Mouse (Mus musculus) CD4-positive helper T cell, adult 2 months (primary cell): ENCODE measurements around the gene Tmem108.
"Not testable (repeated sequence)": the region's sequence is repeated elsewhere in the genome, so short reads cannot be mapped to it uniquely, and the experiment has no call there.

Source experiments
- DNase-seq: peaks from one replicate; pipeline ENCODE4 v3.0.0-alpha.2; 2012; ENCODE audit warnings: low read depth, missing footprints, low spot score

Tmem108 gene

DNA sequence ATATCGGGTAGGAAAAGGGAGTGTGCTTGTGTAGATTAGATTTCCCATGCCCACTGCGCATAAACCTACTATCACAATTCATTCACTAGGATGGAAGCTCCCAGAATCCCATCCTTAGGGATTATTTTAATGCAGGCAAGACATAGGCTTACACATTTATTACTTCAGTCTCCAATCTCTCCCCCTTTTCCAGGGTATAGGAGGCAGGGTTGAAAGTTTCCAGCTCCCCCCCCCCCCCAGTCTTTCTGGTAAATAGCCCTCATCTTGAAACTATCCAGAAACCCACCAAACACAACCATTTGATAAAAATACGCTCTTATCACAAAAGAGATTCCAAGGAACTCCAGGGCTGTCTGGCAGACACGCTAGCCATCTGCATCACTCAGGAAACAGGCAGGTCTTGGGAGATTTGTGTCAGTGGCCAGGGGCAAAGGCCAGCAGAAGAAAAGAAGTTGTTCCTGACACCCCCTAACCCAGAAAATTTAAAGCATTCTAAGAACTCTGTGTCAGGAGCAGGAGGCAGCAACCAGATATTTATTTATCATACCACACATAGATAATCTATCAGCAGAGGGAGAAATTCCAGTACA is 79.8 kb downstream of the Tmem108 start:
- no peak for DNase-seq

DNA sequence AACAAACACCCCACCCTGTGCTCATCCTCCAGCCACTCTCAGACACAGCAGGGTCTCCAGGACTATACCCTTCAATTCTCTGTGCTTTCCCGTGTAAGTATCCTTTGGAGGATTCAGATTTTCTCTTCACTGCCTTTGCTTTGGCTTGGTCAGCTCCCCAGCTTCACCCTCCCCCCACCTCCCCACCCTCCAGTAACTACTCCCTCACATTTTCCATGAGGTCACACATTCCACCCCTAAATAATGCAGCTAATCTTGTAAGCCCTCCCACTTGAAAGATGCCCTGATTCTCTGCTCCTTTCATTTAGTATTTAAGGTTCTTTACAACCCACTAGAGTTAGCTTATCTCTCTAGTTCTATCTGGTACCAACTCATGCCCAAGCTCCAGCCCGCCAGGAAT is 82.4 kb downstream of the Tmem108 start:
- no peak for DNase-seq

GRCm38 (mm10) chr9:103678531-103679060 is 83.0 kb downstream of the Tmem108 start:
- no peak for DNase-seq

DNA sequence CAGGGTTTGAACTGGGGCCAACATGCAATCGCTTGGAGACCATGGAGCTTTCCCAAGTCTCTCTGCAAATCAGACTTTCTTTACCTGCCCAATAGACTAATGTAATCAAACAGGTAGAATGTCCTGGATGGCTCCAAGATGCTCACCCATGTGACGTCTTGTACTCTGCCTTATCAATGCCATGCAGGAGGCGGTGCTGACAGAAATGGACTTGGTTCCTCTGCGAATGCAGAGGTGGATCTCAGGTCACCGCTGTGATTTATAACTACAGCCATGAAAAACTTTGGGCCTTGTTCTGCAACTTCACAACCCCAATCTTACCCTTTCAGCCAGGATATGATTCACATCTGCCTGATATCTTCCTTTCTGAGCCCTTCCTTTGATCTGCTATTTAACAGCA is 83.8 kb downstream of the Tmem108 start:
- DNase-seq: no peak

- no peak for DNase-seq
Observed at GRCm38 (mm10) chr9:103675721-103676480, 85.7 kb downstream of the Tmem108 start.

DNA sequence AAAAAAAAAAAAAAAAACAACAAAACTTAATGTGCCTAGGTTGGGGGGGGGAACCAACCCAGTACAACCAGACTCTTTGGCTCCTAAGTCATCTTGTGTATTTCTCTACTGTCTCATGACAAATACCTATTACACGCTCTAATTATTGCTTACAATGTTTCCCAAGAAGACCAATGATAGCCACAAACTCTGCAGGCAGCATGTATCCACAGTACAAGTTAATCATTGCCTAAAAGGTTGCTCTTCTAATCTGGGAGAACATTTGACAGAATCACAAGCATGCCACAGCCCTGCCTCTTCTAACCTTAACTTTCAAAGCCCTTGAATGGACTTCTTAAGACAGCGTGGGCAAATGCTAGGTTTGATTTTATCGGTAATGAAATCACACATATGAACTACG is 88.8 kb downstream of the Tmem108 start:
- DNase-seq: no peak

DNA sequence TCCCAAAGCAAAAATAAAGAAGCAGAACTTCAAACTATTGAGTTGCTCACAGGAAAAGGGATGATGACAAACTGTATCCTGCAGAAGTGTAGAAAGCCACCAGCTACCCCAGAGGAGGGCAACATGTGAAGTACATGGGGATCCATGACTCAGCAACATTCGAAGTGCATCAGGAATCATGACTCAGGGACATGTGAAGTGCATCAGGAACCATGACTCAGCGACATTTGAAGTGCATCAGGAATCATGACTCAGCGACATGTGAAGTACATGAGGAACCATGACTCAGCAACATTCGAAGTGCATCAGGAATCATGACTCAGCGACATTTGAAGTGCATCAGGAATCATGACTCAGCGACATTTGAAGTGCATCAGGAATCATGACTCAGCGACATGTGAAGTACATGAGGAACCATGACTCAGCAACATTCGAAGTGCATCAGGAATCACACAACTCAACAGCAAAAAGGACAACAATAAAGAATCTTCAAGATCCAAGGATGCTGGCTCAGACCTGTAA is 91.0 kb downstream of the Tmem108 start:
- not testable (repeated sequence) for DNase-seq

DNA sequence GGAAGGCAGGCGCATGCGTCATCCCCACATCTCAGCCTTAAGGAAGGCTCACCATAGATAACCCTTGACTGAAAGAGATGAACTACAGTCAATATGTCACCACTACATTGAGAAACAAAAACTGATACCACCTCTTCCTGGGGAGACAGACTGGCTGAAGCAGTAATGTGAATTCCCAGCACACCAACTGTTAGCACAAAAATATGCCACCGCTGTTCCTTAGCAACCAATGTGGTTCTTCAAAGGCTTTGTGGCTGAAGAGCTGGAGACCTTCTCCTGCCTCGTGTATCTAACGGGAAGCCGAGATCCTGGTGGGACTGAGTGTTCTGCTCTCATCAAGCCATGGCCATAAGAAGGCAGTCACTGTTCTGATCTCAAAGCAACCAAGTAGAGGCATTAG is 92.8 kb downstream of the Tmem108 start:
- DNase-seq: no peak

GRCm38 (mm10) chr9:103665817-103666216 is 95.8 kb downstream of the Tmem108 start:
- no peak for DNase-seq

DNA sequence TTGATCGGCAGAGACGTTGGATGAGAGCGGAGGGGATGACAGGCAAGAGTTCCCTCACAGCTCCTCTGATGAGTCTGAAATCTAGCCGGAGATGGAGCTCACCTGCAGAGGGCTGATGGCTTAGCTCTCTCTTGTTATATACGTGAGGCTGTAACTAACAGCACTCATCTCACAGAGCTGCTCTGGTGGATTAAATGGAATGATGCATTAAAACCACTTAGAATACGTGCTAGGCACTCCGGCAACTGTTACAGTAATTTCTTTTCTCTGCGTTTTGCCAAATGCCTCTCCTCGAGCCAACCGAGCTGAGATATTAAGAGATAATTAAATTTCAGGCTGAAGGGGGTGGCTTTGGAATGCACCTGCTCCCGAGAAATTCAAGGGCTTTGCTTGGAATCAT is 97.5 kb downstream of the Tmem108 start:
- DNase-seq: no peak

DNA sequence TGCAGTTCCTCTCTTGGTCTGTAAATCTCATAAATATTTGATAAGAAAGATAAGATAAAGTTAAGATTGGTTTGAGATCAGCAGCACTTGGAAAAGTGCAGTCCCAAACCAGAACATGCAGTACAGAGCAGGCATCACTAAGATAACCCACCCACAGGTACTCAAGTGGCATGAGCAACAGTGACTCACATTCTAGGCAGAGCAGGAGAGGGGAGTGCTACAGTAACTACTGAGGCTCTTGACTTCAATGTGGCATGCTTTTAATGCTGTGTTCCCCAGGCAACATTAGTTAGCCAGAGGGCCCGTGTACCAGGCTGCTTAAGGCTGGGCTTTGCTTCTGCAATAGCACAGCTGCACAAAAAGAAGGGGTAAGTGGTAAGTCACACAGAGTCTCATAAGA is 99.8 kb downstream of the Tmem108 start:
- DNase-seq: no peak

DNA sequence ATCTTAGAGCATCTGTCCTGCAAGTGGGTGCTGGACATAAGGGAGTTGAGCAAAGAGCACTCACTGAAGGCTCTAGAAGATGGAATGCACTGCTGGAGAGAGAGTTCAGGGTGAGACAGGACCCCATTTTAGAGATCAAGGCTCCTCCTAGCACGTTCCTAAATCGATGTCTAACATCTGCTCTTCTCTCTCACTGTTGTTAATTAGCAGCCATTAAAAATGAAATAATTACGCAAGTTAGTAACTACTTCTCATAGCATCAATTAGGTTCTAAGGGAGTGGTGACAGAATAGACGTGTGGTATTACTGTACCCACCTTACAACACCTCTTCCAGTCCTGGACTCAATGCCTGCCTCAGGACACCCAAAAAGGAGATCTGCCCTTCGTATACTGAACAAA is 103.7 kb downstream of the Tmem108 start:
- no peak for DNase-seq

DNA sequence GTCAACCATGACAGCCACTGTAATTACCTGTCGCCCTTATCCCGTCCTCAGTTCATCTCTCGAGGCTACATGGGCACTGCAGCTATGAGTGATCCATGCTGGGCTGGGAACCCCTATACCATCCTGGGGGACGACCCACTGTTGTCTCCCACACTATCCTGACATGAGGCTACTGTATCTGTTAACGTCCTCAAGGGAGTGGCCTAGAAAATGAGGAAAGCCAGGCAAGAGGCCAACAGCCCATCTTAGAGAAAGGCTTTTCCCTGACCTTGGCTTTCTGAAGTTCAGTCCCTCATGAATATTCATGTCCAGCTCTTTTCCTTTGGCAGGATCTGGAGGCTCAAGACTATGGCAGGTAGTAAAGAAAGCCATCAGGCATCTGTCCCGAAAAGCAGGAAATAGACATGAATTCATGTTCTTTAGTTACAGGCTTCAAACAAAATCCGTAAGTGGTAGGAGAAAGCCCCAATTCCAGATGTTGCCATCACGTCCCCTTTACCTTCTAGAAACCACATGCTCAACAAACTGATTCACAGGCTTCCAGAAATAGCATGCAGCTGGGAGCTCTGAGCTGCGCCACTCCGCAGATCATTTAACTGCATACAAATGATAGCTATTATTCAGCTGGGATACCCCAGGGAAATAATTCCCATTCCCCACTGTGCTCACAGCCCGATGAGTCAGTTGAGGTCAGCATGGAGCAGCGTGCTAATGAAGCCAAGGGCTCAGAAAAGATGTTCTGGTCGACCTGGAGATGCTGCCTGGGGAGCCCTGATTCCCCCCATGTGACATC is 104.3 kb downstream of the Tmem108 start:
- no peak for DNase-seq

GRCm38 (mm10) chr9:103653995-103654587 is 107.5 kb downstream of the Tmem108 start:
- DNase-seq: no peak

DNA sequence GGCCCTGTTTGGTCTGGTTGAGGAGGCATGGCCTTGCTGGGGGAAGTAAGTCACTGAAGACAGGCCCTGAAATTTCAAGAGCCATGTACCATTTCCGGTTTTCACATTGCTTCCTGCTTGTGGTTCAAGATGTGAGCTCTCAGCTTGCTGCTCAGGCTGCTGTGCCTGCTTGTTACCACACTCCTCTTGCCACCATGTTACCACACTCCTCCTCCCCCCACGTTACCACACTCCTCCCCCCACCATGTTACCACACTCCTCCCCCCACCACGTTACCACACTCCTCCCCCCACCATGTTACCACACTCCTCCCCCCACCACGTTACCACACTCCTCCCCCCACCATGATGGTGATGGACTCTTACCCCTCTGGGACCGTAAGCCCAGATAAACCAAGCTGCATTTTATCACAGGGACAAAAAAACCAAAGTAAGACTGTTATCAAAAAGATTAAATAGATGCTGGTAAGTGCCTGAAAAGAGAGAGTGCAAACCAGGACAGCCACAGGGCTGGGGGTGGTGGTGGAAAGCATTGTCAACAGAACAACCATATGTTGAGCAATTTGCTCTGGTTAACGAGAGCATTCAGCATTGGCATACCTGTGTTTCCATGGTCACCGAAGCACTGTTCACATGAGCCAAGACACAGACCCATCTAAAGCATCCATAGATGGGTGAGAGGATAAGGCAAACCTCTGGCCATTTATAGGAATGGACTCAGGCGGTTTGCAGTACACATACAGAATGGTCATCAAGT is 109.3 kb downstream of the Tmem108 start:
- DNase-seq: no peak

DNA sequence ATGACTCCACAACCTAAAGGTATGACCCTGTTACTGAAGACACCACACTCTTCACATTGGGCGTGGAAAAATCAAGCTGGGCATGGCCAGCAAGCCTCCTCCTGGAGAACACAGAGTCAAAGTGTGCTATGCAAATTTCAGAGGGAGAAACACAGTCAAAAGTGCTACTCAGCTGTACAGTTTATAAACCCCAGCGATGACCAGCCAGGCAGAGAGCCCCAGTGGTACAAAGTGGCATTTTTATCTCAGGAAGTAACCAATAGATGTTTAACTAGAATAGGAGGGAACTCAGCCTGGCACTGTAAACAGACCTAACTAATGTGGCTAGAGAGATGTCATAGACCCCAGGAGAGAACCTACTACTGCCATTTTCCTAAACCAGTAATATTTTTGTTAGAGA is 115.0 kb downstream of the Tmem108 start:
- no peak for DNase-seq

DNA sequence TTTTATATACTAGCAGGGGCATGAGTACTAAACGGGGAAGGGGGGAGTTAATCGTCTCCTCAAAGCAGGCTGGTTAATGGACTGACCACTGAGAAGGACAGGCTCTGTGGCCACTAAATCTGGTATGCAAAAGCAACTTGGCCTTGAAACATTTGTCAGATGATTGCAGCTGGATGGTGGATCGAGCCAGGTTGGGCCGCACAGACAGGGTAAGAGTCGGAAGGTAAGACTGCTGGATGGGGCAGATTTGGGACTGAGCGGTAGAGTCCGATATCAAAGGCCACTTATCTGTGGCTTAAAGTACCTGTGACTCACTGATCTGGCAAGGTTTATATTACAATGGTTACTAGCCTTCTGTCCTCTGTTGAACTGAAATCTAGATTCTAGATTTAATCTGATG is 115.9 kb downstream of the Tmem108 start:
- no peak for DNase-seq

DNA sequence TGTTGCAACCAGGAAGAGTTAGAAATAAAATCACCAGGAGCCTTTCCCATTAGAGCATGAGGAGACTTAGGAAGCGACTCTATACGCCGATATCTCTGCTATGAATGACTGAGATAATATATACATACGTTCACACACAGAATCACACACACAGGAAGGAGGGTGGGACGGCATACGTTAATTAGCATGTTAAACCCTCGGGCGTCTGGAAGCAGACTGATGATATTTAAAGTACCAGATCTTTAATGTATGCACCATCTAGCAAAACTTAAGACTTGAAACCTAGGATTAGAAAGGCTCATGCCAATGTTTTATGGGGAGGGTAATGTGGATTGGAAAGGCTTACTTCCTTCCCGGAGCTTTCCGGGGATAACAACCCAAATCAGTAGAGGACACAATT is 119.3 kb downstream of the Tmem108 start:
- no peak for DNase-seq

DNA sequence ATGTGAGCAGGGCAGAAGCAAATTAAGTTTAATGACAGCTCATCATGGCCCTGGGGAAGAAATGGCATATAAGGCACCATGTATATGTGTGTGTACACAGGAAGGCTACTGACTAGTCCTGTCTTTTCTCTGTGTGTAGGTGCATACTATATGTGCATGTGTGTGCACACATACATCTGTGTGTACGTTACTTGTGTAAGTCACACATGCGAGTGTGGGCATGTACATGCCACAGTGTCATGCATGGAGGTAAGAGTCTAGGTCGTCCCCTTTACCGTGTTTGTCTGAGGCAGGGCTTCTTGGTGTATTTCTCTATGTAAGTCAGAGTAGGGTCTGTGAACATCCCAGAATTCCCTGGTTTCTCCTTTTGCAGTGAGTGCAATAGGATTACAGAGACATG is 120.3 kb downstream of the Tmem108 start:
- DNase-seq: no peak

GRCm38 (mm10) chr9:103639413-103639812 is 122.2 kb downstream of the Tmem108 start:
- no peak for DNase-seq

DNA sequence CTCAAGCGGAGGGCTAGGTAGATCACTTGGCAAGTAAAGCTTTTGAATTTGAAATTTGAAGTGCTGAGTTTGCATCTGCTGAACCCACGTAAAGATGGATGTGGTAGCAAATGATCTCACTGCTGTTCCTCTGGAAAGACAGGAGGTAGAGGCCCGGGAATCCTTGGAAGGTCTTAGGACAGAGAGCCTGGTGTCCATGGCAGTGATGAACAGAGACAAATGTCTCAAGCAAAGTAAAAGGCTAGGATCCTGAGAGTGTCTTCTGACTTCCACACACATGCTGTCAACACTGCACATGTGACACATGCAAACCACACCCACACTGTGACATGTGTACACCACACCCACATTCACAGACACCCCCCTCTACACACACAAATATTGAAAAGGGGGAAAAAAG is 124.2 kb downstream of the Tmem108 start:
- DNase-seq: no peak
